Mouse (Mus musculus) layer of hippocampus, adult 11-12 months (tissue): ENCODE measurements around the gene Timp4.

ENCODE experiments used
- DNase-seq: peaks from one replicate; pipeline ENCODE4 v3.0.0; 2022; ENCODE audit warnings: low spot score

Timp4 gene

DNA sequence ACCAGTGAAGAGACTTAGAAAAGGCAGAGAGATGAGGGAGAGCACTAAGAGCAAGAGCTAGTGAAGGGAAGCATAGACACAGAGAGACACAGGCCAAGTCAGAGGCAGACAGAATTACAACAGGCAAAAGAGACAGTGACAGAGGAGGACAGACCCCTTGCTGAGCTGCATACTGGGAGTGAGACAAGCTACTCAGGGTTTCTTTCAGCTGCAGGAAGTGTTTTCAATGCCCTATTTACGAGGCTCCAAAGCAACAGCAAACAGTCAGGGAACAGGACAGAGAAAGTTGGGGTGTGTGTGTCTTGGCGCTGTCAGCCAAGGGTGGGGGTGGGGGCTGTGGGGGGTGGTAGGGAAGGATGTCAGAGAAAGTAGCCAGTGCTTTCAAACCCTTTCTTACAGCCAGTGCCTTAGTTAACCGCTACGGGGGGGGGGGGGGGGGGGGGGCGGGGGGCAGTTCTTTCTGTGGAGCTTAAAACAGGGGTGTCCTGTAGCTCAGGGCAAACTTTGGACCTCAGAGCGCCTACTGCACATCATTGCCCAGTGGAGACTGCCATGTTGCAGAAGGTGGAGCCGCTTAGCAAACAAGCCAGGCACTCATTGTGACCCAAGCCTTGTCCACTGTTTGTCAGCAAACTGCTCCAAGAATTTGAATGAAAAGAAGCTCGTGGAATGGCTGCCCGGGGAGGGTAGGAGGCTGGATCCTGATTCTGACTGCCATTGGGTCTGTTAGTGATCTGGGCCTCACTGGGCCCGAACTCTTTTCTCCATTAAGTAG is at the start of gene Timp4:
Gene Timp4, minus strand, starts transcription at position 107 of the 775 bp plus-strand sequence.
- no peak for DNase-seq

DNA sequence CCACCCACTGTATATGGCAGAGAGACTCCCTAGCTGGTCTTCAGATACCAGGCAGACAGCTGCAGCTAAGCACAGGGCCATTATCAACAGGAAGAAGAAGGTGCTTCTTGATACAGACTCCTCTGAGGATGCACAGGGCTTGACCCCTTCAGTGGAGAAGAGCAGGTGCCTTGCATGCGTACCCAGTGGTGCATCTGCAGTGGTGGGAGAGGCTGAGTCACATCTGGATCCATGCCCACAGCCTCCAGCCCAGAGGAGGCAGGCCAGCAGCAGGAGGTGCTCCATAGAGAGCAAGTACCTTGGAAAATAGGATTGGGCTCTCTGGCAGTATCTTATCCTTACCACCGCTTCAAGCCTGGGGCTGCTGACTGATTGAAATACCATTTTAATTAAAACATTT is 41.9 kb upstream of the Timp4 start:
- no peak for DNase-seq

DNA sequence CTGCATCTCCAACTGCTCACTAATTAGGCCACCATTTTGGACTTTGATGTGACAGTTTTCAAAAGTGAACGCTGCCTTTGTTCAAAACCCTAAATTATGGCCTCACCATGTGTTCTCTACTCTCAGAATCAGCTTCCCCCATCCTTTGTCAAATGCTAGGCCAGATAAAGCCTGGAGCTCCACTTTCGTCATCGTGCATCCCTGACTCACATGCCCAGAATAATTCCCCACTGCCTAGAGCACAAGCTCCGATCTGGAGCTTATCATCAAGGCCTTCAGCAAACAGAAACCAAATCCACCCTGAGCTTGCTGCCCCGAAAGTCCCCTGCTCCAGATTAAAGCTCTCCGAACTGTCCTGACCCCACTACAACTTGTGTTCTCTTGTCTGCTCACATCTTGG is 40.6 kb upstream of the Timp4 start:
- DNase-seq, result no peak

DNA sequence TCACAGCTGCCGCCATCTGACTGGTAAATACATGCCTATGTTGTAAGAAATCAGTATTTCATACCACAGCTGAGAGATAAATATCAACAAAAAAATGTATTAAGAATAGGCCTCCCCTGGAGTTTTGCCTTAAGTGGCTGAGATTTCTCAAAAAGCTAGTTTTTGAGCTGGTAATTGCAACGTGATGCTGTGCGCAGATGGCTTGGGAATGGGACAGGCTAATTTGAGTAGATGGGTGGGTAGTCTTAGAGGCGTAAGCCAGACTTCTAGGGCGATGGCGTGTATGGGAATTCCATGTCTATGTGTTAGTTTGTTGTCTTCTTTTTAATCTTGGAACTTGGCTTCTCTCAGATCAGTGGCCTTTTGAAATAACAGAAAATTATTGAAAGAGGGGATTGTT is 39.8 kb upstream of the Timp4 start:
- DNase-seq, result no peak

DNA sequence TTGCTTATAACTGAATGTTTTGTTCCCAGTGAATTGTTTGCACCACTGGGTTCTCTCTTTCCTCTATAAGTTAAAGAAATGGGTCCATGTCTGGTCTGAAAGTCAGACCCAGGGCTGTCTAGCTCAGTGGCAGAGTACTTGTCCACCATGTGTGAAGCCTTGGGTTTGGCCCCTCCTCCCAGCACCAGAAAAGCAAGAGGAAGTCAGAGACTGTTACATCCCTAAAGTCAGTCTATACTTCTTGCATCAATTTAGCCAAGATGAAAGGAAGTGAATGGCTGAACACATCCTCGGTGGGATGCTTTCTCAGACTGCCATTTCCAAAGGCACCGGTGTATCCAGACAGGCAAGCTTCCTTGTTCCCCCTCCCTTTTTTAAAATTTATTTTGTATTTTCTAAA is 39.1 kb upstream of the Timp4 start:
- DNase-seq, result no peak

DNA sequence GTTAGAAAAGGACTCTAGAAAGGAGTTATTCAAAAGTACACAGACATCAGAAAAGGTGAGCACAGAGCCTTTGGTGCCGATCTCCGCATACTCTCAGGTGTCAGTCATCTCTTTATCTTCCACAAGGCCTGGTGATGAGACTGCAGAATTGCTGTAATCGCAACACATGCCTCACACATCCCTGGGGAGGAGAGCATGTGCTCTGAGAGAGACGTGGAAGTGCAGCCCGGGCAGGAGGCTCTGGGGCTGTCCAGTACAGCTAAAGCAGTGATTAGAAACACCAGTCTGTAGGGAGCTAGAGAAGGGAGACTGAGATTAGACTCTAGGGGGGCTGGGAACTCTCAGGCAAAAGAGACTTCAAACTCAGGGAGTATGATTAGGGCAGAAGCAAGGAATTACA is 38.6 kb upstream of the Timp4 start:
- DNase-seq, result no peak

DNA sequence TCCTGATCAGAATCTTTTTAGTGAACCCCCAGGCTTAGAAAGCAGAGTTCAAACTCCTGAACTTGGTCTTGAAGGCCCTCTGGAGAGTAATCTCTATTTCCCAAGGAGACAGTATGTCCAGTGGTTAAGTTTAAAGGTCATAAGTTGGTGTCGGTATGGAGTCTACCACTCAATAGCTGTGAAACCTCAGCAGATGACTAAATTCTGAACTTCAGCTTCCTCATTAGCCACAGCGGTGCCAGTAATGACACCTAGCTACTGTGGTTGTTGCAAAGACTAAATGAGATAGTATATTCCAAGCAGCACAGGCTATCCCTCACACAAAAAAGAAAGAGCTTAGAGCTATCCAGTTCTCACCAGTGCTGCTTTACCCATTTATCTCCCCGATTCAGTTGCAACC is 36.2 kb upstream of the Timp4 start:
- DNase-seq, result no peak

DNA sequence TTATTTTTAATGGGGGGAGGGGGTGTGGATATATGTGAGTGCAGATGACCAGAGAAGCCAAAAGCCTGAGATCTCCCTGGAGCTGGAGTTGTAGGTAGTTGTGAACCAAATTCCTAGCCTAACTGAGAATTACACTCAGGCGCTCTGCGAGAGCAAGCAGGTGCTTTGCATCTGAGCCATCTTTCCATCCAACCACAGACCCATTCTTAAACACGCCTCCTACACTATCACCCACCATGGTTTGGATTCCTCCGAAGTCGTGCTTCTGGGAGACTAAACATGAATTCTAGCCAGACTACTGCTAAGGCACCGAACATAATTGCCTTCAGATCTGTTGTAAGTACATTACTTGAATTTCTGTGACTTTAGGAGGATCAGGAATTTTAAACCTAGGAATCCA is 34.4 kb upstream of the Timp4 start:
- DNase-seq, result no peak

DNA sequence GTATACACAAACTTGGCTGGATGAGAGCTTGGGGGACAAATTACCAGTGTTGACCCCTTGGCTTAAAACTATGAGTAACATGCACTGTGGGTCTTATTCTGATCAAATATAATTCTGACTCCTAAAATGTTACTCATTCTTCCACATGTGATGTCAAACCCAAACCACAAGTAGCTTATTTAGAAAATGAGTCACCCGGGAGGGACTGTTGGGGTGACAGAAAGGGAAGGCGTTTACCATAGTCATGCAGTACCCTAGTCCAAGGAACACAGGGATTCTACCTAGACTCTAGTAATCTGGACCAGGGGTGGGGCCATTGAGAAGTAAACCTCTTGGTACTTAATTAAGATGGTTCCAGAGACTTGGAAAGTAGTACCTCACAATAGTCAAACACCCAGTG is 32.1 kb upstream of the Timp4 start:
- DNase-seq, result no peak

DNA sequence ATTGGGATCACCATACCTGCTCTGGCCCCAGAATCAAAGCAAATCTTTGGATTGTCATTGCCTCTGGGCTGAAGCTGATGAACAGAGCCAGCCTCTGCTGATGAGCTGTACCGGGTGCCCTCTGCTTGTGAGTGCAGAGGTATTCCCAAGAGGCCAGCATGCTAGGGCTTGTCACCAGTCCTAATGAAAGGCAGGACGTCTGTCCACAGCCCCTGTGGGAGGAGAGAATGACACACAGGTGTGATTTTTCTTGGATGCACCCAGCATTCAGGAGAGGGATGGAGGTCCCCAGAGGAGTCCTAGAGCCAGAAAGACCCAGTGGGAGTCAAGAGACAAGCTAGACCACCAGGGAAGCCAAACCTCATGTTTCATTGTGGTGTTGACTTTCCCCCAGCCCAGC is 27.6 kb upstream of the Timp4 start:
- DNase-seq, result no peak

DNA sequence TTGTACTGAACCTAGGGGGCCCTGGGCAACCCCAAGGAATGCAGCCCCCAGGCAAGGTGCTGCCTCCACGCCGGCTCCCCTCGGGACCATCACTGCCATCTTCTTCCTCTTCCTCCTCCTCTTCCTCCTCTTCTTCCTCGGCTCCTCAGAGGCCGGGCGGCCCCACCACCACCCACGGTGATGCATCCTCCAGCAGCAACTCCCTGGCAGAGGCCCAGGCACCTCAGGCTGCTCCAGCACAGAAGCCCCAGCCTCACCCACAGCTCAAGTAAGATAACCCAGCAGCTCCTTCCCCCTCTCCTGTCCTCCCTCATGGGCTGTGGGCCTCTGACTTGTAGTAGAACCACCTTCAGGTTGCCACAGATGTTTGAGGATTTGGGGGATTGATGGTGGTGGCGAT is 26.1 kb upstream of the Timp4 start:
- no peak for DNase-seq

DNA sequence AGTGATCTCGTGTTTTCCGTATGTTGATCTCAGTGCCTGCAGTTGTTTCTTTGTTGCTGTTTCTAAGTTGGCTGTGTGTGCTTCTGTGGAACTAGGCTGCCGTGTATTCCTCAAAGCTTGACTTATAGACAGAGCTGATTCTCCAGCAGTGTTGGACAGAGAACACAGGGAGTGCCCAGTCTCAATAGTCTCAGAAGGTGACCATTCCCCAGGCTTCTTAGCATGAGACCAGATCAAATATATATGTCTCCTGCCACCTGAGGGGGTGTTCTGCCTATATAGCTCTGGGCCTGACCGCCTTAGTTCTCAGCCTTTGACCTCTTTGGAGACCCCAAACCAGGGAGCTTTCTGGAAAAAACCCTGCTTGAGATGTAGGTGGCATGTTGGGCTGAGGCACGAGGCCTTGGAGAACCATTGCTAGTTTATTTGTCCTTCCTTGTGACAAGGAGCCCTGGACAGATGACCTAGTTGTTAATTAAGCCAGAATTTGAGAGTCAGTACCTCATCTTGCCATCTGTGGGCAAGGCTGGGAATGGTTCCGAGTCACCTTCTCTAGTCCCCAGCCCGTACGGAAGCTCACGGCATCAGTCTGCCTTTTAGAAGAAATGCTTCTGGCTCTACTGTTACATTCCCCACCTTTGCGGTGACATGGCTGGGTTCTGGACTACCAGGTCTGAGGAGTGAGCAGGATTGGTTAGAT is 23.3 kb upstream of the Timp4 start:
- DNase-seq, result no peak

DNA sequence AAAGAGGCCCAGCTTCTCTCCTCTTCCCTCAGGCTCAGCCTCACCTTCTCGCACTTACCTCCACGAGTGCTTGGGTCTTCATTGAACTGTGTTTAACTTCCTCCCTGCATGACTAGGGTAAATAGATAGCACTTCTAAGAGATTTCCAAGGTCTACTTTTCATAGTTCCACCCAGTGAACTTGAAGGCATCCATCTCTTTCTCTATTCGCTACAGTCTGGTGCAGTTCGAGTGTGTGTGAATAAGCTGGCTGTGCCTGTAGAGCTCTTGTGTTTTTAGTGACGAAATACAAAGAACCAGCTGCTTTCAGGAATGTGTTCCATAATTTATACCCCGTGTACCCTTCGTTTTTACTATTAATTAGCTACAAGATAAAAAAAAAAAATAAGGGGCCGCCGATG is 22.7 kb upstream of the Timp4 start:
- no peak for DNase-seq

DNA sequence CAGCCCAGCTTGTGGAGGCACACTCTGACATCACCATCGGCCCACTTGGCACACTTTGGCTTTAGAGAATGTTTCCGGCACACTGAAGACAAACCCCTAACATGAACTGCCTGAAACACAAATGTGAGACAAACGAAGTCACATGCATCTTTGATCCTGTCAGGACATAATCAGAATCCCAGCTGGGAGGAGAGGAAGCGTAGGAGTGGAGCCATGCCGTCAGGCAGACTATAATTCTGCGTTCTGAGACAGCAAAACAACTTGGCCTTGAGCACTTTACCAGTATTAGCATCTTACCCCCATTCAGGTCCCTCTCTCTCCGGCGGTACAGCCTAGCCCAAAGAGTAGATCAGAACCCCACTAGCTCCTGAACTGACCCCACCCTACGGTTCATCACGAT is 21.3 kb upstream of the Timp4 start:
- no peak for DNase-seq

DNA sequence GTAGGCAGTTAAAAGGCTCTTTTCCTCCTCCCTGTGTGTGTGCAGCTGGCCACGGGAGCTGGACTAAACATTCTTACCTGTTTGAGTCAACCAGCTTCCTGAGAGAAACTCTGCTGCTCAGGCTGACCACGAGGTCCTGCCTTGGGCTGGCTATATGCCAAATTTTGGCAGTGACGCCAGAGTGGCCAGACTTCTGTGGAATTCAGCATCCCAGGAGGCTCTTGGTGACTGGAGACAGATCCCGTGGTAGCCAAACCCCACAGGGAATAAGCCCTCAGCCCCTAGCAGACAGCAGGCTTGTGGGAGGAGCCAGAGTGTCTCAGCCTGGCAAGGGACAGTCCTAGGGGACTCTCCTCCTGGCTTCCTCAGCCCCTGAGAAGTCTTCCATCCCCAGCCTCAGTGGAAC is 19.9 kb upstream of the Timp4 start:
- DNase-seq, result no peak

DNA sequence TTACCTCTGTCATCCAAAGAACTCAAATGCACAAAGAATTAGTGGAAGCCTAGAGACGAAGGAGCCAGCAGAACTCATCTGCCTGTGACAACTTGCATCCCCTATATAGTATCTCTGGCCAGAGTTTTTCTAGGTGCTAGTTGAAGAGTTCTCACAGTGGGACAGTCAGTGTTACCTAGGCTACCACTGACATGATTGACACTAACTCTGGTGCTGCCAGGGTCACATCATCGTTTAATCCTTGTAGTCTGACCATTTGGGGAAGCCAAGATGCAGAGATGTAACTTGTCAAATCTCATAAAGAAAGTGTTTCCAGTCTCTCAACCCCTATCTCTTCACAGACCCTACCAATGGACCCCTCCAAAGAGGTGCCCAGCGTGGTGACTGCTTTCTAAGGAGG is 19.3 kb upstream of the Timp4 start:
- DNase-seq, result no peak

DNA sequence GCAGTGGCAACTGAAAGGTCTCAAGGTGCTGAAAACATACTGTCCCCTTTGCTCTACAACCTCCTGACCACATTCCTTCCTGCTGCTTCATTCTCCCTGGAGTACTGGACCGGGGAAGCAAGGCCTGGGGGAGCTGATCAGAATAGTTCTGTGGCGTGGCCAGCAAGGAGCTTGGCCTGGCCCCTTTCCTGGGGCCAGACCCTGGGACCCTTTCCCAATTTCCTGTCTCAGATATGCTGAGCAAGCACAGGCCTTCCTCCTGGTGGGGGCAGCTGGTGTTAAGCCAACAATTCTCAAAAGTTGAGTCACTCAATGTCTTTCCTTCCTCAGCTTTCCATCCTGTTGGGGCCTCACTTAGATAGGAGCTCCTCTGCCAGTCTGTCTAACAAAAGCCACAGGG is 18.1 kb upstream of the Timp4 start:
- no peak for DNase-seq

DNA sequence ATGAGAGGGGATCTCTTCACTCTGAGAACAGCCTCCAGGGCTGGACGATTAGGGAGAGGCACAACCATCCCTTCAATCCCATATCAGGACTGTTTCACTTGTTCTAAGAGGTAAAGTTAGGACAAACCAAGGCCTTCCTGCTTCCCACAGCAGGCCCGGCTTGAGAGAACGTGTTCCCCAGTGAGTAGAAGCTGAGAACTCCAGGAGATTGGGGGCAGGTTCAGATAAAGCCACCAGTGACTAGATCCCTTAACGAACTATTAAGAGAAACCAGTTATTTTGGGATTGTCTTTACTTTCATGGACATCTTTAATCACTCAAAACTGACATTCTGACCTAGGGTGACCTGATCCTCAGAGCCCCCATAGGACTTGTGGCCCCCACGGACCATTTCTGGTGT is 17.6 kb upstream of the Timp4 start:
- no peak for DNase-seq

DNA sequence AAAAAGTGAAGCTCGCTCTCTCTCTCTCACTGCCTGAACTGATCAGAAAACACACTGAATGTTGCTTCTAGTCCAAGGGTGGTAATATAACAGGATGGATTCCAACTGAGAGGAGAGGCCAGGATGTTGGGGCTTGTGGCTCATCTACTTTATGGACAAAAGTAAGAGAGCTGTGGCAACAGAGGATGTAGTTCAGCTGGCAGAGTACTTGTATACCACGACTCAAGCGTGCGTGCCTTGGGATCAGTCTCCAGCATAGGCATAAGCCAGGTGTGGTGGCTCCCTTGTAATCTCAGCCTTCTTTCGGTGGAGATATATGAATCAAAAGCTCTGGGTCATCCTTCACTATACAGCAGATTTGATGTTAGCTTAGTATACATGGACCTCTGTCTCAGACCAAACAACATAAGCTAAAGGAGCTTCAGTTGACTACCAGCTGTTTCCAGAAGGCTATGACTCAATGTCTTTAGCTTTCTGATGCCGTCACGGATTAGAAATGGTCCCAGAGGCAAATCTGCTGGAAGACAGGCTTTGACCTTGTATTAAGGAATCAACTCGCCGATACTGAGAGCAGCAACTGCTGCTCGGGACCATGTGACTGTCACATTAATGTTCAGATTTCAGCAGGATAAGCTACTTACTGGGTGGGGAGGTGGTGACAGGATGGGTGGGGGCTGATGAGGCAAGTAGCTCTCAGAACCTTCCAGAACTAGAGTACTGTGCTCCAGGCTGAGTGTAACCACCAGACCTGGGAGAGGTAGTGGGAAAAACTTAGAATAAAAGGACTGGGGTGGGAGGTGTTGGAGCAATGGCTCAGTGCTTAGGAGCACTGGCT is 16.8 kb upstream of the Timp4 start:
- DNase-seq, result no peak

DNA sequence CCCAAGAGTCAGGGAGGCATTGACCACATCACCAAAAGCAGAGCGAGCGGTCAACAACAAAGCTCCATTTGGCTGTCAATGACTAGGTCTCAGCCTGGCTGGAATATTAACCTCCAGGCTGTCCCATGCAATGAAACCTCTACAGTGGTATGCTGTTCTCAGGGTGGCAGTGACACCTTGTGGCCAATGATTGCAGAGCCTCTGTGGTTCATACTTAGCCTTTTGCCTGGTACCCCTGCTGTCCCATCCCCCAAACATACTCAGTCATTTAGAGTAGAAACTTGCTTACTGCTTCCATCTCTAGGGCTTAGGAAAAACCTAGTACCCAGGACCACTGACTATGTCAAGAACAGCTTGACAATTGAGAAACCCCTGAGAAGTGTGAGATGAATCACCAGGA is 15.9 kb upstream of the Timp4 start:
- DNase-seq, result peak; percentile 76

DNA sequence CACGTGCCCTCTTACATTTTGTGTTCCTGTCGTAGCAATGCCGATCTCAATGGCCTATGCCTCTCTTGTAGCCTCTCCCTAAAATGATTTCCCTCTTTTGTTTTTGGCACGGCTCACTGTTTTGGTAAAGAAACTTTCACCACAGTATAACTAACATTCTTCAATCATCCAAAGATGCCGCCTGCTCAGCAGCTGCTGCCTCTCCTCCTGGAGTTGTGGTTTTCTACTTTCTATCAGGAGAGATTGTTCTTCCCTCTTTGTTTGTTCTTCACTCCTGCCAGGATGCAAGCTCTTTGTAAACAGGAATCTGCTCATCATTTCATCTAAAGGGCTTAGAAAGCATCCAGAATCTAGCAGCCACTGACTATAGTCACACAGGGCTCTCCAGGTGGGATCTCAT is 14.8 kb upstream of the Timp4 start:
- DNase-seq, result no peak

DNA sequence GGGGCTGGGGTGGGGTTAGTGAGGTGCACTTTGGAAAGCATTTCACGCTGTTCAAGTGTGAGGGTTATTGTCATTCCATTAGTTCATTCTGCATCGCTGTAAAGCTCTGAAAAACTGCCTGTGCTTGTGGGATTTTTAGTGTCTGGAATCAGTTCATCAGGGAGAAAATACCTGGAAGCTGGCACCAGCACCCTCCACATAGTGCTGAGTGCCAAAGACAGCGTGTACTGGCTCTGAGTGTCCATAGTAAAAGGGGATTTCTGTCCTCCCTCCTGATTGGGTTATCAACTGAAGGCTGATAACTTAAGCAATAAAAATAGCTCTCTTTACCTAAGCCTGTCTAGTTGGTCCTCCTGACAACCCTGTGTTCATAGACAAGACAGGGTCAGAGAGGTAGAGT is 8.5 kb upstream of the Timp4 start:
- DNase-seq, result no peak

DNA sequence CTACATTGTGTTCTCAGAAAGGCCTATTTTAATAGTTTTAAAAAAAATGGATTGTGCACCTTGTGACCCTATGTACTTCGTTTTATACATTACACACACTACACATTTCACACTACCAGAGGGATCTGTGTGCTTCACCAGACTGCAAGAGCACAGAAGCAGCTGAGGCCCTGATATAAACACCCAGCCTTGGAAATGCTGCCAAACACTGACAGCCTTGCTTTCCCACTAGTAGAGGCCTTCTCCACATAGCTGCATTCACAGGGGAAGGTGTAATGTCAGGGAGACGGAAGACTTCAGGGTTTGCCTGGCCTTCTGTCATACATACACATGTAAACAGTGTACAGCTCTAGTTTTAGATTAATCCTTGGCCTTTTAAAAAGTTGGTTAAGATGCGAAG is 3.2 kb upstream of the Timp4 start:
- no peak for DNase-seq
